Mouse (Mus musculus): ENCODE results near the gene Scarb2. TPM values are rescaled to one million over a fixed set of nuclear protein-coding genes. Genes with fewer than 3 reads are reported as not detected.
A peak's percentile ranks its signal among the peaks of the same experiment; 100 is the strongest.
"Not testable (repeated sequence)": the region's sequence is repeated elsewhere in the genome, so short reads cannot be mapped to it uniquely, and the experiment has no call there.

Gene Scarb2
- 7.0 and 8.0 TPM in 2 replicates for polyA plus RNA-seq (2015; fragmentation: Nextera tagmentation; extraction: Ambion mirVana)

DNA sequence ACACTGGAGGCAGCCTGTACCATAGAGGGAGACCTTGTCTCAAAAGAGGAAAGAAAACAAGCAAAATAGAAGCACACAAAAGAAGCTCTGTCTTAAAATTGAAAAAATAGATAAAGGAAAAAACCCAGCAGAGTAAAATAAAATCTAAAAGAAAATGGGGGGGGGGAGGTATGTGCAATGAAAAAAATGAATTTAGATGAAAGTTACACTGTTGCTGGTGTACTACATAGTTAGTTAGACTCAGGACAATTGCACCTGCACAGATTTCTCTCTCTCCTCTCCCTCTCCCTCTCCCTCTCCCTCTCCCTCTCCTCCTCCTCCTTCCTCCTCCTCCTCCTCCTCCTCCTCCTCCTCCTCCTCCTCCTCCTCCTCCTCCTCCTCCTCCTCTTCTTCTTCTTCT, at the start of gene Scarb2:
Gene Scarb2 (minus strand): TSS at position 101 of the 400 bp plus-strand sequence.
- peaks cover 25% of the 10 kb centered on the region for H3K4me1 ChIP-seq (replicated peaks)
- no peak for ATAC-seq (ENCODE audit: insufficient read depth)
- H3K27ac ChIP-seq (replicated peaks): peak within 1 kb of the TSS; percentile 51; the same call in 1 of the 2 replicates
- no peaks in the 10 kb centered on the region for H3K36me3 ChIP-seq (replicated peaks)
- H3K4me3 ChIP-seq (replicated peaks): peak within 1 kb of the TSS; percentile 75
- H3K27me3 ChIP-seq: no peaks in the 10 kb centered on the region
- H3K9me3 ChIP-seq (replicated peaks): no peaks in the 10 kb centered on the region
- H3K9ac ChIP-seq: no peak within 1 kb of the TSS
- H3K4me2 ChIP-seq: peak within 1 kb of the TSS; percentile 77

DNA sequence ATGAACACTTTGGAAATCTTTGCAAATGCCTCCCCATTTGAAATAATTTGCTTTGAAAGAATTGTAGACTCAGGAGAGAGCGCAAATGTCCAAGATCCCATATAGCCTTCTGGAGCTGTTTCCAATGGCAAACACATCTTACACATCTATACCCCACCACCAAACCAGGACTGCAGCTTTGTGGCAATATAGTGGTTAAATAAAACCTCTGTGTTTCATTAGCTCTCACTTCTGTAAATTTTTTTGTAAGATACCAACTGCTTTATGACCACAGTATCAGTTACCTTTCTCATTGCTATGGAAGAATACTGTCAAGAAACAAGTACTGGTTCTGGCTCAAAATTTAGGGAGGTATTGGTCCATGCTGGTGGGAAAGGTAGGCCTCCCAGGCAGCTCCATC, 49.3 kb upstream of the Scarb2 start:
- no peak for ATAC-seq (ENCODE audit: insufficient read depth)

GRCm38 (mm10) chr5:92554891-92555511, 48.4 kb upstream of the Scarb2 start, which contains the start of gene Fam47e:
Gene Fam47e, plus strand, starts transcription at chr5:92555069.
- Histone ChIP-seq H3K4me1 (replicated peaks) (no peaks in the 10 kb centered on the region), H3K9me3 (replicated peaks) (no peaks in the 10 kb centered on the region)
- ATAC-seq (ENCODE audit: insufficient read depth): no peak

More for the DNA sequence above, 49.3 kb upstream of the Scarb2 start:
- 78% methylated on average over 1 of the region's 1 CpGs for WGBS (ENCODE audit: insufficient replicate concordance)
- Histone ChIP-seq H3K36me3 (replicated peaks) (no peaks in the 10 kb centered on the region), H3K4me2 (no peak overlapping the region), H3K27ac (replicated peaks) (no peak overlapping the region), H3K9ac (no peak overlapping the region), H3K4me3 (replicated peaks) (no peak overlapping the region), H3K9me3 (replicated peaks) (no peaks in the 10 kb centered on the region), H3K27me3 (no peaks in the 10 kb centered on the region), H3K4me1 (replicated peaks) (no peaks in the 10 kb centered on the region)

DNA sequence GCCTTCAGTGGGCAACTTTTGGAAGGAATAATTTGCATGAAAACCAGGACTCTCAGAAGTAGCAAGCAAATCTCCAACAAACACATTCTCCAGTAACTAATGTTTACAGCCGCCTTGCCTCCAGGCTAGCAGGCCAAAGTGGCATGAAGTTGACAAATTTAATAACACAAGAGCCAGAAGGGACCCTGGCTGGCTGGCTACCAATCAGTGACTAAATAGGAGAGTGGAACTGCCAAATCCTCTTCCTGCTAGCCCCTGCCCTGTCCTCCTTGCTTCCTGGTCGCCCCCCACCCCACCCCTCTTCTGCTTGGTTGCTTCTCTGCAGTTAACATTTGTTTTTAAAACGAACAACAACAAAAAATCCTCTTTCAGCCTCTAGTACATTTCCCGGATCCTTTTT, 47.8 kb upstream of the Scarb2 start:
- ATAC-seq (ENCODE audit: insufficient read depth): no peak
- Histone ChIP-seq H3K9ac (no peak overlapping the region), H3K27me3 (no peaks in the 10 kb centered on the region), H3K4me1 (replicated peaks) (no peaks in the 10 kb centered on the region), H3K9me3 (replicated peaks) (no peaks in the 10 kb centered on the region), H3K4me2 (no peak overlapping the region), H3K4me3 (replicated peaks) (no peak overlapping the region), H3K36me3 (replicated peaks) (no peaks in the 10 kb centered on the region), H3K27ac (replicated peaks) (no peak overlapping the region)
- WGBS (ENCODE audit: insufficient replicate concordance): 59% methylated on average over 4 of the region's 4 CpGs

More at GRCm38 (mm10) chr5:92554891-92555511, 48.4 kb upstream of the Scarb2 start, which contains the start of gene Fam47e:
- WGBS (ENCODE audit: insufficient replicate concordance): 67% methylated on average over 16 of the region's 16 CpGs
- Histone ChIP-seq H3K9ac (no peak within 1 kb of the TSS), H3K27me3 (no peaks in the 10 kb centered on the region), H3K4me2 (no peak within 1 kb of the TSS), H3K4me3 (replicated peaks) (no peak within 1 kb of the TSS), H3K27ac (replicated peaks) (no peak within 1 kb of the TSS), H3K36me3 (replicated peaks) (no peaks in the 10 kb centered on the region)

DNA sequence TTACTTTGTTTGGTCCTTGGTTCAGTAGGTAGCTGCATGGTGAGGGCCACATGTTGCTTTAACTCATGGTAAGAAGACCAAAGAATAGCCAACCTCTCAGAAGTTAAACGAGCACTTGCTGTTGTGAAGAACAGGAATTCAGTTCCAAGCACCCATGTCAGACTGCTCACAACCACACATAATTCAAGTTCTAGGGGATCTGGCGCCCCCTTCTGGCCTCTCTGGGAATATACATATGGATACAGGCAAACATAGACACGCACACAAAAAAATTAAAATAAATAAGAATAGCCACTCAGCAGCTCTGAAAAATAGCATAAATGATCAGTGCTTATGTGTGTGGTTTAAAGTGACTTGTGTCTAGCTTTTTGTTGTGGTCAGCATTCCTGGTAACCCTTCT, 47.3 kb upstream of the Scarb2 start:
- Histone ChIP-seq H3K9ac (no peak overlapping the region), H3K4me3 (replicated peaks) (no peak overlapping the region), H3K36me3 (replicated peaks) (no peaks in the 10 kb centered on the region), H3K4me1 (replicated peaks) (no peaks in the 10 kb centered on the region), H3K9me3 (replicated peaks) (no peaks in the 10 kb centered on the region), H3K4me2 (no peak overlapping the region), H3K27ac (replicated peaks) (no peak overlapping the region), H3K27me3 (no peaks in the 10 kb centered on the region)
- 50% methylated on average over 3 of the region's 3 CpGs for WGBS (ENCODE audit: insufficient replicate concordance)
- no peak for ATAC-seq (ENCODE audit: insufficient read depth)

- no peaks in the 10 kb centered on the region for H3K36me3 ChIP-seq (replicated peaks)
- H3K9me3 ChIP-seq (replicated peaks): no peaks in the 10 kb centered on the region
- no peak for ATAC-seq (ENCODE audit: insufficient read depth)
- WGBS (ENCODE audit: insufficient replicate concordance): 57% methylated on average over 2 of the region's 2 CpGs
- H3K27me3 ChIP-seq: no peaks in the 10 kb centered on the region
- H3K4me1 ChIP-seq (replicated peaks): no peaks in the 10 kb centered on the region
- no peak overlapping the region for H3K27ac ChIP-seq (replicated peaks)
- no peak overlapping the region for H3K9ac ChIP-seq
- no peak overlapping the region for H3K4me2 ChIP-seq
- H3K4me3 ChIP-seq (replicated peaks): no peak overlapping the region
Observed at GRCm38 (mm10) chr5:92552611-92553010, 46.0 kb upstream of the Scarb2 start.

GRCm38 (mm10) chr5:92539698-92540097, 33.1 kb upstream of the Scarb2 start:
- WGBS (ENCODE audit: insufficient replicate concordance): 42% methylated on average over 4 of the region's 4 CpGs
- Histone ChIP-seq H3K4me2 (no peak overlapping the region), H3K27me3 (no peaks in the 10 kb centered on the region), H3K36me3 (replicated peaks) (no peaks in the 10 kb centered on the region), H3K9me3 (replicated peaks) (no peaks in the 10 kb centered on the region), H3K4me1 (replicated peaks) (no peaks in the 10 kb centered on the region), H3K9ac (no peak overlapping the region), H3K4me3 (replicated peaks) (no peak overlapping the region), H3K27ac (replicated peaks) (no peak overlapping the region)
- ATAC-seq (ENCODE audit: insufficient read depth): no peak

GRCm38 (mm10) chr5:92524821-92525258, 18.2 kb upstream of the Scarb2 start:
- Histone ChIP-seq H3K4me2 (peak overlapping the region; percentile 14), H3K36me3 (replicated peaks) (no peaks in the 10 kb centered on the region), H3K27ac (replicated peaks) (peak overlapping the region; percentile 38), H3K4me3 (replicated peaks) (no peak overlapping the region), H3K9ac (no peak overlapping the region), H3K4me1 (replicated peaks) (no peaks in the 10 kb centered on the region), H3K27me3 (no peaks in the 10 kb centered on the region), H3K9me3 (replicated peaks) (no peaks in the 10 kb centered on the region)
- 23% methylated on average over 6 of the region's 6 CpGs for WGBS (ENCODE audit: insufficient replicate concordance)
- no peak for ATAC-seq (ENCODE audit: insufficient read depth)

- not testable (repeated sequence) for H3K36me3 ChIP-seq (replicated peaks)
Observed at GRCm38 (mm10) chr5:92521131-92521530, 14.5 kb upstream of the Scarb2 start.

DNA sequence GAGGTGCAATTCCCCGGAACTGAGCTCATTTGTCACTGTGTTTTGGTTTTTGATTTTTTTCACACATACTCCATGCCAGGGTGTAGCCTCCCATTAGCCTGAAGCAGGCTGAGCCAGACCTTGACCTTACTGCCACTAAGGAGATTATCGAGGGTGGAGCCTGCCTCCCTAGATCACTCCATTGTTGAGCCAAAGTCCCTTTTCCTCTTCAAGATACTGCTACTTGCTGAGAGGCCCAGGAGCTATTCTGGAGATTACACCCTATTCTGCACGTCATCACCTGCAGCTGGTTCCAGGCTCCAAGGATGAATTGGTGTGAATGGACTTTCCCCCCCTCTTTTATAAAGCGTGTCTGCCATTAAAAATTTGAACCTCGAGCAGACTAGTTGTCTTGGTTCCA, 5.4 kb upstream of the Scarb2 start:
- no peak for ATAC-seq (ENCODE audit: insufficient read depth)
- no peak overlapping the region for H3K27ac ChIP-seq (replicated peaks)
- no peaks in the 10 kb centered on the region for H3K4me1 ChIP-seq (replicated peaks)
- H3K9ac ChIP-seq: no peak overlapping the region
- H3K27me3 ChIP-seq: no peaks in the 10 kb centered on the region
- no peak overlapping the region for H3K4me2 ChIP-seq
- WGBS (ENCODE audit: insufficient replicate concordance): 72% methylated on average over 5 of the region's 5 CpGs
- no peaks in the 10 kb centered on the region for H3K9me3 ChIP-seq (replicated peaks)
- no peaks in the 10 kb centered on the region for H3K36me3 ChIP-seq (replicated peaks)
- H3K4me3 ChIP-seq (replicated peaks): no peak overlapping the region

More at GRCm38 (mm10) chr5:92521131-92521530, 14.5 kb upstream of the Scarb2 start:
- H3K9ac ChIP-seq; H3K4me1 ChIP-seq (replicated peaks); H3K4me2 ChIP-seq; ATAC-seq (ENCODE audit: insufficient read depth); H3K4me3 ChIP-seq (replicated peaks); H3K9me3 ChIP-seq (replicated peaks); H3K27ac ChIP-seq (replicated peaks); H3K27me3 ChIP-seq: not testable (repeated sequence)
- 64% methylated on average over 2 of the region's 2 CpGs for WGBS (ENCODE audit: insufficient replicate concordance)

DNA sequence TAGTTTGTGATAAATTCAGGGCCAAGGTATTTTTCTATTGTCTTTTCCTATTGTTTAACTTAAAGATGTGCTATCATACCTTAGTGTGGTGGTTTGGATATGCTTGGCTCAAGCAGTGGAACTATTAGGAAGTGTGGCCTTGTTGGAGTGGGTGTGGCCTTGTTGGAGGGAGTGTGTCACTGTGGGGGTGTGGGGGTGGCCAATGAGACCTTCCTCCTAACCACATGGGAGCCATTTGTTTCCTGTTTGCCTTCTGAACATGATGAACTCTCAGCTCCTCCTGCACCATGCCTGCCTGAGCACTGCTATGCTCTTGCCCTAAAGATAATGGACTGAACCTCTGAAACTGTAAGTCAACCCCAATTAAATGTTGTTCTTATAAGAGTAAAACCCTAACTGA, 4.6 kb upstream of the Scarb2 start:
- Histone ChIP-seq H3K27me3 (no peaks in the 10 kb centered on the region), H3K9me3 (replicated peaks) (no peaks in the 10 kb centered on the region), H3K4me2 (no peak overlapping the region), H3K4me3 (replicated peaks) (no peak overlapping the region), H3K36me3 (replicated peaks) (no peaks in the 10 kb centered on the region), H3K4me1 (replicated peaks) (peaks cover 1% of the 10 kb centered on the region), H3K27ac (replicated peaks) (no peak overlapping the region), H3K9ac (no peak overlapping the region)
- no peak for ATAC-seq (ENCODE audit: insufficient read depth)

- Histone ChIP-seq H3K4me3 (replicated peaks) (no peak overlapping the region), H3K9me3 (replicated peaks) (no peaks in the 10 kb centered on the region), H3K27ac (replicated peaks) (no peak overlapping the region), H3K4me1 (replicated peaks) (peaks cover 17% of the 10 kb centered on the region), H3K36me3 (replicated peaks) (no peaks in the 10 kb centered on the region), H3K9ac (no peak overlapping the region), H3K27me3 (no peaks in the 10 kb centered on the region), H3K4me2 (no peak overlapping the region)
- no peak for ATAC-seq (ENCODE audit: insufficient read depth)
- 18% methylated on average over 5 of the region's 5 CpGs for WGBS (ENCODE audit: insufficient replicate concordance)
Observed at GRCm38 (mm10) chr5:92508853-92509252, 2.2 kb upstream of the Scarb2 start.

All from liver, embryonic 15.5 days (tissue).